Mouse (Mus musculus) hindbrain, embryonic 14.5 days (tissue): ENCODE results near the gene Kansl1. TPM values are rescaled to one million over a fixed set of nuclear protein-coding genes. Genes with fewer than 3 reads are reported as not detected.

Experiments used
- ATAC-seq: fragments of 200-750 bp; cut with Nextera tagmentation; 2 replicates; pipeline ENCODE4 v1.8.0; 2017; ENCODE audit warnings: moderate number of reproducible peaks, mild to moderate bottlenecking, moderate TSS enrichment, moderate library complexity; ENCODE audit not compliant: low FRiP score
- DNase-seq: peaks from one replicate; pipeline ENCODE4 v3.0.0-alpha.2; 2015; ENCODE audit warnings: low spot score
- H3K27ac ChIP-seq: fragments of 300-500 bp; sonication (generic); 2 replicates; pipeline ENCODE4 v1.5.1; 2014; ENCODE audit warnings: mild to moderate bottlenecking, moderate library complexity
- H3K27me3 ChIP-seq: fragments of 300-500 bp; sonication (generic); 2 replicates; pipeline ENCODE4 v1.6.1; 2014; ENCODE audit warnings: mild to moderate bottlenecking, low read length, mixed read lengths; ENCODE audit not compliant: control insufficient read depth, insufficient read depth
- H3K36me3 ChIP-seq: fragments of 300-500 bp; sonication (generic); replicated peaks from 2 replicates; pipeline ENCODE4 v1.6.1; 2014; ENCODE audit not compliant: control insufficient read depth, insufficient read depth
- H3K4me1 ChIP-seq: fragments of 300-500 bp; sonication (generic); replicated peaks from 2 replicates; pipeline ENCODE4 v1.6.1; 2014; ENCODE audit warnings: antibody characterized with exemption, low read length, mixed read lengths; ENCODE audit not compliant: control insufficient read depth, insufficient read depth
- H3K4me2 ChIP-seq: fragments of 300-500 bp; sonication (generic); replicated peaks from 2 replicates; pipeline ENCODE4 v1.6.1; 2014; ENCODE audit warnings: mild to moderate bottlenecking, moderate library complexity
- H3K4me3 ChIP-seq: fragments of 300-500 bp; sonication (generic); replicated peaks from 2 replicates; pipeline ENCODE4 v1.5.1; 2014; ENCODE audit warnings: mild to moderate bottlenecking, low read length
- H3K9ac ChIP-seq: fragments of 300-500 bp; sonication (generic); 2 replicates; pipeline ENCODE4 v1.6.1; 2014
- H3K9me3 ChIP-seq: fragments of 300-500 bp; sonication (generic); 2 replicates; pipeline ENCODE4 v1.6.1; 2016; ENCODE audit warnings: low read length; ENCODE audit not compliant: control insufficient read depth
- WGBS: fragments of 180-500 bp; shearing (Covaris S2); extraction: QIAGEN DNeasy Blood & Tissue Kit; methylation state at CpG from one replicate; pipeline ENCODE4 v1.1.7; 2014; 5-methylcytosine and 5-hydroxymethylcytosine counted together
- polyA plus RNA-seq: library from polyadenylated mRNA; unstranded; fragments of >200 nt; fragmentation: Nextera tagmentation; extraction: Ambion mirVana; gene quantifications from 2 replicates; pipeline ENCODE4 v1.2.1, GENCODE M21; 2014

Gene Kansl1
- polyA plus RNA-seq, 1 experiment from 2014 or later: 30.7 TPM

- no peak overlapping the region for H3K27ac ChIP-seq
- ATAC-seq: no peak
- no peaks in the 10 kb centered on the region for H3K4me1 ChIP-seq
- peaks cover 80% of the 10 kb centered on the region for H3K36me3 ChIP-seq
- H3K4me3 ChIP-seq: no peak overlapping the region
- no peaks in the 10 kb centered on the region for H3K27me3 ChIP-seq
- H3K4me2 ChIP-seq: no peak overlapping the region
- H3K9me3 ChIP-seq: no peaks in the 10 kb centered on the region
- WGBS: 64% methylated on average over 3 of the region's 3 CpGs
- no peak overlapping the region for H3K9ac ChIP-seq
- no peak for DNase-seq
Observed at GRCm38 (mm10) chr11:104346931-104347330, 121.7 kb downstream of the Kansl1 start.

GRCm38 (mm10) chr11:104334946-104335345 is 133.7 kb downstream of the Kansl1 start:
- Histone ChIP-seq H3K27ac (no peak overlapping the region), H3K27me3 (no peaks in the 10 kb centered on the region), H3K36me3 (peaks cover 84% of the 10 kb centered on the region), H3K4me2 (no peak overlapping the region), H3K4me3 (no peak overlapping the region), H3K9ac (no peak overlapping the region), H3K9me3 (no peaks in the 10 kb centered on the region), H3K4me1 (no peaks in the 10 kb centered on the region)
- ATAC-seq (no peak), DNase-seq (no peak)
- 84% methylated on average over 13 of the region's 13 CpGs for WGBS

GRCm38 (mm10) chr11:104334115-104334514 is 134.5 kb downstream of the Kansl1 start:
- Histone ChIP-seq H3K27me3 (no peaks in the 10 kb centered on the region), H3K4me2 (no peak overlapping the region), H3K27ac (no peak overlapping the region), H3K4me3 (no peak overlapping the region), H3K9me3 (no peaks in the 10 kb centered on the region), H3K9ac (no peak overlapping the region), H3K4me1 (no peaks in the 10 kb centered on the region), H3K36me3 (peaks cover 86% of the 10 kb centered on the region)
- WGBS: 77% methylated on average over 5 of the region's 5 CpGs
- ATAC-seq (0 out of 2 replicates have a peak, but pooled peaks have one; percentile 22), DNase-seq (no peak)

GRCm38 (mm10) chr11:104332105-104332504 is 136.6 kb downstream of the Kansl1 start:
- Histone ChIP-seq H3K9me3 (no peaks in the 10 kb centered on the region), H3K36me3 (peaks cover 86% of the 10 kb centered on the region), H3K27me3 (no peaks in the 10 kb centered on the region), H3K4me3 (no peak overlapping the region), H3K4me2 (no peak overlapping the region), H3K9ac (no peak overlapping the region), H3K27ac (no peak overlapping the region), H3K4me1 (no peaks in the 10 kb centered on the region)
- ATAC-seq (no peak), DNase-seq (no peak)
- WGBS: 94% methylated on average over 5 of the region's 5 CpGs

GRCm38 (mm10) chr11:104331208-104331607 is 137.5 kb downstream of the Kansl1 start:
- peaks cover 85% of the 10 kb centered on the region for H3K36me3 ChIP-seq
- no peak overlapping the region for H3K4me2 ChIP-seq
- H3K27me3 ChIP-seq: no peaks in the 10 kb centered on the region
- ATAC-seq (no peak), DNase-seq (no peak)
- no peaks in the 10 kb centered on the region for H3K9me3 ChIP-seq
- H3K9ac ChIP-seq: no peak overlapping the region
- WGBS: 91% methylated on average over 3 of the region's 3 CpGs
- no peak overlapping the region; the same call in 1 of the 2 replicates for H3K27ac ChIP-seq
- no peak overlapping the region for H3K4me3 ChIP-seq
- H3K4me1 ChIP-seq: no peaks in the 10 kb centered on the region

- no peak overlapping the region for H3K27ac ChIP-seq
- no peaks in the 10 kb centered on the region for H3K4me1 ChIP-seq
- H3K27me3 ChIP-seq: no peaks in the 10 kb centered on the region
- WGBS: 86% methylated on average over 4 of the region's 4 CpGs
- H3K36me3 ChIP-seq: peaks cover 74% of the 10 kb centered on the region
- no peak for ATAC-seq
- no peak overlapping the region for H3K9ac ChIP-seq
- no peaks in the 10 kb centered on the region for H3K9me3 ChIP-seq
- no peak for DNase-seq
- H3K4me3 ChIP-seq: no peak overlapping the region
- H3K4me2 ChIP-seq: no peak overlapping the region
Observed at GRCm38 (mm10) chr11:104330151-104330550, 138.5 kb downstream of the Kansl1 start.

- no peaks in the 10 kb centered on the region for H3K27me3 ChIP-seq
- DNase-seq (no peak), ATAC-seq (no peak)
- peaks cover 66% of the 10 kb centered on the region for H3K36me3 ChIP-seq
- no peak overlapping the region for H3K27ac ChIP-seq
- H3K4me1 ChIP-seq: no peaks in the 10 kb centered on the region
- no peaks in the 10 kb centered on the region for H3K9me3 ChIP-seq
- WGBS: 81% methylated on average over 11 of the region's 11 CpGs
- H3K9ac ChIP-seq: no peak overlapping the region
- H3K4me2 ChIP-seq: no peak overlapping the region
- H3K4me3 ChIP-seq: no peak overlapping the region
Observed at GRCm38 (mm10) chr11:104329185-104329926, 139.3 kb downstream of the Kansl1 start.

- ATAC-seq (no peak), DNase-seq (no peak)
- no peak overlapping the region for H3K4me3 ChIP-seq
- WGBS: 91% methylated on average over 6 of the region's 6 CpGs
- H3K27me3 ChIP-seq: no peaks in the 10 kb centered on the region
- no peaks in the 10 kb centered on the region for H3K9me3 ChIP-seq
- H3K4me2 ChIP-seq: no peak overlapping the region
- H3K4me1 ChIP-seq: no peaks in the 10 kb centered on the region
- no peak overlapping the region for H3K27ac ChIP-seq
- peaks cover 63% of the 10 kb centered on the region for H3K36me3 ChIP-seq
- no peak overlapping the region for H3K9ac ChIP-seq
Observed at GRCm38 (mm10) chr11:104327946-104328345, 140.7 kb downstream of the Kansl1 start.

GRCm38 (mm10) chr11:104327462-104327861 is 141.2 kb downstream of the Kansl1 start:
- DNase-seq (no peak), ATAC-seq (no peak)
- Histone ChIP-seq H3K4me2 (no peak overlapping the region), H3K36me3 (peaks cover 63% of the 10 kb centered on the region), H3K27me3 (no peaks in the 10 kb centered on the region), H3K9ac (no peak overlapping the region), H3K9me3 (no peaks in the 10 kb centered on the region), H3K4me3 (no peak overlapping the region), H3K4me1 (no peaks in the 10 kb centered on the region), H3K27ac (no peak overlapping the region)
- WGBS: 95% methylated on average over 1 of the region's 1 CpGs
